Mouse (Mus musculus): Measurements from ENCODE around the gene Foxn3.

The Foxn3 gene

GRCm38 (mm10) chr12:99562073-99562866, 1.1 kb downstream of the Foxn3 start:
- peak; percentile 87 for DNase-seq (ENCODE audit: low read depth, low spot score)

- peak; percentile 35 for DNase-seq (ENCODE audit: low read depth, low spot score)
These were observed 2.0 kb downstream of the Foxn3 start for GRCm38 (mm10) chr12:99561333-99561766.

- peak; percentile 9 for DNase-seq (ENCODE audit: low read depth, low spot score)
These were observed 2.6 kb downstream of the Foxn3 start for GRCm38 (mm10) chr12:99560701-99561332.

- no peak for DNase-seq (ENCODE audit: low read depth, low spot score)
These were observed 3.9 kb downstream of the Foxn3 start for GRCm38 (mm10) chr12:99559483-99559882.

DNA sequence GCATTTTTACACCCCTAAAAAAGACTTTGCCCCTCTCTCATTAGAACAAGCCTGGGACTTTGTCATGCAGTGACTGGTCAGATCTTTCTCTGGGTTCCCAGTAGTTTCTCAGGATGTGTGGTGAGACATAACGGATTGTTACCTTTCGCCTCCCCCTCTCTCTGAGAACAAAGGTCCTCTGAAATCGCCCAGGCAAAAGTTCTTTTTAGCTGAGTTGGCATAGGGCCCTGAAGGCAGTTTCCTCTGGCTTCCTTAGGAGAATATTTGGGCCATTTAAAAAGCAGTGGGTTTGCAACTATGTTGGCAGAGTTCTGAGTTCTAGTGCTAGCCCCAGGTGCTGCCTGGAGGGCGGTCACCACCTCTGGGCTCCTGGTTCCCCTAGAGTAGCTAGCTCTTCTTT, 4.9 kb downstream of the Foxn3 start:
- no peak for DNase-seq (ENCODE audit: low read depth, low spot score)

DNA sequence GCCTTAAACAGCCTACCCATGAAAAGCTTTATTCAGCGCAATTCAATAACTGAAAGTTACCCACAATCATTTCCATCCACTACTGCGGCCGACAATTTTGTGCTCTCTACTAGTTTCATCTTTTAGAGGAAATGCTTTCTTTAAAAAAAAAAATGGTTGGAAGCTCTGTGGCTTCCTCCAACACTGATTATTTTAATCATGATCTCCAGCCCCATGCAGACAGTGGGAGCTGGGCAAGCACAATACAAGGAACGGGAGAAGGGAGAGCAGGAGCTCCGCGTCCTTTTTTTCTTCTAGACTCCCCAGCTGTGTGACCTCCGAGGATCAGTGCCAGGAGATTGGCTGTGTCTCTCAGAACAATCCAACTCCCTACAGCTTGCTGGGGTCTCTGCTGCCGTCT, 5.9 kb downstream of the Foxn3 start:
- DNase-seq (ENCODE audit: low read depth, low spot score) = no peak

DNA sequence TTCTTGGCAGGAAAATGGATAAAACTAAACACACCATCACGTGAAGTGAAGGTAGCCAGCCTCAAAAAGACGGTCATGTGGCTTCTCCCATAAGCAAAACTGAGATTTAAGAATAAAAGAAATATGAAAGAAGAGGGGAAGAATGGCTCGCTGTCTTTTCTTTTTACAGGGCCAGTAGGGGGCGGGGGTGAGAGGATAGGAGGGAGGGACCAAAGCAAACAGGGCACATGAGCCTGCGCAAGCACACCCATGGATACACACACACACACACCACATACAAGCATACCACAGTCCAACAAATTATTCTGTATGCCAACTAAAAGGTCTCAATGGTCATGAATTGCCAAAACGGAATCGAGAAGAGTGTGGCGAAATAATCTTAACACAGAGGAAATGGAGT, 12.8 kb downstream of the Foxn3 start:
- no peak for DNase-seq (ENCODE audit: low read depth, low spot score)

GRCm38 (mm10) chr12:99549811-99550210, 13.6 kb downstream of the Foxn3 start:
- no peak for DNase-seq (ENCODE audit: low read depth, low spot score)

DNA sequence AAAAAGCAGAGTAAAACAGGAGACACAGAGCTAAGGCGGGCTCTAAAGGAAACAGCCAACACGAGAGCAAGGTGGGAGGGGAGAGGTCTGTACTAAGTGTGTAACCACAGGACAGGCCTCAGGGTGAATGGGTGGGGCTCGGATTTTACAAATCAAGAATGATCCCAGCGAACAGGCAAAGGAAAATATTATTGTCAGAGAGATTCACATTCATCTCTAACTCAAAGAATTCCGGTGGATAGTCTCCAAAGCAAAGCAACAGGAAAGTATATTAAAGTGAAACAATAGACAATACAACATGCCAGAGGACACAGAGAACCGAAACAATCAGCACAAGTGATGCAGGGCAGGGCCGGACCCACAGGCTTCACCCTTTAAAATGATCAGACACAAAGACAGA, 15.0 kb downstream of the Foxn3 start:
- no peak for DNase-seq (ENCODE audit: low read depth, low spot score)

- no peak for DNase-seq (ENCODE audit: low read depth, low spot score)
These were observed 16.1 kb downstream of the Foxn3 start for GRCm38 (mm10) chr12:99547295-99547694.

GRCm38 (mm10) chr12:99545270-99545770, 18.1 kb downstream of the Foxn3 start:
- DNase-seq (ENCODE audit: low read depth, low spot score) = no peak

DNA sequence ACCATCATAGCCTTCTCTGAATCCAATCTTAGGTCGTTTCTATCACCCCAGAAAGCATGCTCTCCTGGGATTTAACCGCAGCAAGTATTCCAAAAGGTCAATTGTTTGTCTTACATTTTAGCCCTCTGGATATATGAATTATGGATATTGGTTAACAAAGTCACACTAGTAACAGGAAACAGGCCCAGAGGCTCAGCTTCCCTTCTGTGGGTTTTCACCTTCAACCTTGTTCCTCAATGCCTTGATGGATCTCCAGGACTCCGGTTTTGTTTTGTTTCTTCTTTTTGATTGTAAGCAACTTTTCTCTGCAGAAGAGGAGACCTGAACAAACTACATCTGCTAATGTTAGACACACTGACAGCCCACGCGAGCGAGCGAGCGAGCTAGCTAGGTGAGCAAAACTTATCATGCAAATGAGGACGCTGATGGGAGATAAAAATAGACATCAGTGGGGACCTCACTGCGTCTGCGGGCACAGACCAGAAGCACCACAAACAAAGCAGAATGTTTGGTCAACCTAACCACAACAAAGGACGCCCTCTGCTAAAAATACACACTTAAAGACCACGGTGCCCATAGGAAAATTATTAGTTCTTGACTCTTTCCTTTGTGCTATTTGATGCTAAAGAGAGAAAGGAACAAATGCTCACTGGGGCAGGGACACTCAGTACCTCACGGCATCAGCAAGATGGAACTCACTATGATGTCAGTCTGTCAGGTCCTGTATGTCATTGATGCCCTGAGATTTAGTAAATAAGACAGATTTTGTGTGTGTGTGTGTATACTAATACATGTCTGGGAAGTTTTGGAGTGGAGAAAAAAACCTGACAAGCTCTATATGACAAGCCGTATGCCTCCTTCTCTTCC, 18.9 kb downstream of the Foxn3 start:
- no peak for DNase-seq (ENCODE audit: low read depth, low spot score)

- DNase-seq (ENCODE audit: low read depth, low spot score) = no peak
These were observed 19.8 kb downstream of the Foxn3 start for GRCm38 (mm10) chr12:99543421-99544195.

GRCm38 (mm10) chr12:99540201-99540600, 23.2 kb downstream of the Foxn3 start:
- DNase-seq (ENCODE audit: low read depth, low spot score) = no peak

GRCm38 (mm10) chr12:99537316-99537715, 26.1 kb downstream of the Foxn3 start:
- no peak for DNase-seq (ENCODE audit: low read depth, low spot score)

GRCm38 (mm10) chr12:99536426-99536825, 27.0 kb downstream of the Foxn3 start:
- DNase-seq (ENCODE audit: low read depth, low spot score) = no peak

DNA sequence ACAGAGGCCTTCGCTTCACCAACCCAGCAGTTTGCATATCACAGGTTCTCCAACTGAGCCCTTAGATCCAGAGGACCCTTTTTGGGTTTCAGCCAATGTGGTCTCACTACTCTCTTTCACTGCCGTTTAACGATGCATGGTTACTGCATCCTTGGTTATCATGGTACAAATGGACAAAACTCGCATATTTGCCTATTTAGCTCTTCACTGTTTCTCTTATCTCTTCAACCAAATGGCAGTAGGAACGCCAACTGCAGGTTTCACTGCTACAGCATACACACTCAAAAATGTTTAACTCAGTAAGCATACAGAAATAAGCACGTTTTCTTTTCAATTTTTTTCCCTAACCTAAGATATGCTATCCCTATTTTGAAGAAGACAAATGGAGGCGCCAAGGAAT, 31.0 kb downstream of the Foxn3 start:
- DNase-seq (ENCODE audit: low read depth, low spot score) = no peak

GRCm38 (mm10) chr12:99529687-99530411, 33.5 kb downstream of the Foxn3 start:
- DNase-seq (ENCODE audit: low read depth, low spot score) = no peak

- no peak for DNase-seq (ENCODE audit: low read depth, low spot score)
These were observed 34.4 kb downstream of the Foxn3 start for GRCm38 (mm10) chr12:99528958-99529357.

GRCm38 (mm10) chr12:99527452-99527851, 35.9 kb downstream of the Foxn3 start:
- no peak for DNase-seq (ENCODE audit: low read depth, low spot score)
